Mouse (Mus musculus): Measurements from ENCODE around the gene Tube1. TPM values are rescaled to one million over a fixed set of nuclear protein-coding genes. Genes with fewer than 3 reads are reported as not detected.
A peak's percentile ranks its signal among the peaks of the same experiment; 100 is the strongest.
"Not testable (repeated sequence)": the region's sequence is repeated elsewhere in the genome, so short reads cannot be mapped to it uniquely, and the experiment has no call there.

Tube1 gene
- polyA plus RNA-seq, 1 experiment from 2014 or later = 11.7 TPM

DNA sequence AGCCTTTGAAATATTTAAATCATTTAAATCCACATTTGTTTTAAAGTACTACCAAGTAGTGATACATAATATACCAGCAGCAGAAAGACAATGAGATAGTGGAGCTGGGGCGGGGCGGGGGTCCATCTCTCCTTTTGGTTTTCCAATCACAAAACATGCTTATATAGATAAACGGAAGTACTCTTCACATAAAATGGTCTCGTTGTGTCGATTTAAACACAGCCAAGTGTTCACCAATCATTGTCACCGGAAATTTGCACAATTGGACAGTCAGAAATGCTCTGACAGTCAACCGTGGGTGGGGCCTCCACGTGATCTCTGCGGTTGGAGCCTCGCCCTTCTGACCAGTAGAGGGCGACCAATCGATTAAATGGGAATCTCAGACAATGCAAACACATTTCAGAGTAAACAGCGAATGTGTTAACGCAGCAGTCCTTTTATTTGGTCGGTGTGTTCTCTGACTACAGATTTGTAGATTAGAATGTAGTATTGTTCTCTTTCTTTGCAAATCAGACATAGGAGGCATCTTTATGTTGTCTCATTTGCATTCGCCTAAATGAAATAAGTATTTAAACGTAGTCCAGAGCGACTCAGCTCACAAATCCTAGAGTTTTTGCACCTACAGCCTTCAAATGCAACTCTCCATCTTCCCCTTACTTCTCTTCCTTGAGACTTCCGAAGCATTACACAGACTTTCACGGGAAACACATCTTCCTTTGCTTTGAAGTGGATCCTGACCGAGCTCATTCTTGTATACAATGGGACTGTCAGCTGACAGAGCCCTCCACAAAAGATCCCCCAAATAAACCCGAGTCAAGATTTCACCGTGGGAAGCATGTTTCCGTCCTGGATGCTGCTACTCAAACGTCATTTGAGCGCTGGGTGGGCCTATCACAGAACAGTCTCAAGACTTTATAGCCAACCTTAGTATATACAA lies 38.1 kb downstream of the Tube1 start:
- peak; percentile 85 for ATAC-seq
- Histone ChIP-seq H3K4me2 (ENCODE audit: low read depth, low read length) (peak overlapping the region; percentile 73), H3K27ac (ENCODE audit: low read length) (peak overlapping the region; percentile 90), H3K27me3 (replicated peaks; ENCODE audit: control insufficient read depth, insufficient read depth, low read length) (no peaks in the 10 kb centered on the region), H3K9me3 (ENCODE audit: control insufficient read depth, low read length) (no peaks in the 10 kb centered on the region), H3K9ac (ENCODE audit: low read depth, low read length) (peak overlapping the region; percentile 62), H3K4me1 (ENCODE audit: control insufficient read depth, insufficient read depth, low read length) (peaks cover 19% of the 10 kb centered on the region), H3K36me3 (ENCODE audit: control insufficient read depth, insufficient read depth, low read length) (no peaks in the 10 kb centered on the region), H3K4me3 (ENCODE audit: low read length) (peak overlapping the region; percentile 55)
- 13% methylated on average over 26 of the region's 26 CpGs for WGBS

DNA sequence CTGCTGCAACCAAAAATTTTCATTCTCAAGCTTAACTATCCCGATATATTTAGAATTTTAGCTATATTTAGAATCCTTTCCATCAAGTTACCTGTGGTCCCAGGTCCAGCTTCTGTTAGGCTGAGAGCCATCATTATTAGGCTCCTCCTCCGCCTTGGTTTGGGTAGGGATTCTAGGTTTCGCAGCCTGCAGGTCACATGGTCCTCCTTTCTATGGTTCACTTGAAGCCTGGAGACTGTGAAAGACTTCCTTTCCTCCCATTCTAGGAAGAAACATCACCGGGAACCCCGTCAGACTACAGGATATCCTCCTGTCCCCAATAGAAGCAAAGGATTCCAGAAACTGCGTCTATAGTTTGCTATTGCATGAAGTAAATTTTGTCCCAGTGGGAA lies 38.8 kb downstream of the Tube1 start:
- WGBS = 72% methylated on average over 6 of the region's 6 CpGs
- peak overlapping the region; percentile 90 for H3K27ac ChIP-seq (ENCODE audit: low read length)
- H3K36me3 ChIP-seq (ENCODE audit: control insufficient read depth, insufficient read depth, low read length) = no peaks in the 10 kb centered on the region
- H3K27me3 ChIP-seq (replicated peaks; ENCODE audit: control insufficient read depth, insufficient read depth, low read length) = no peaks in the 10 kb centered on the region
- ATAC-seq = no peak
- H3K9me3 ChIP-seq (ENCODE audit: control insufficient read depth, low read length) = no peaks in the 10 kb centered on the region
- H3K4me2 ChIP-seq (ENCODE audit: low read depth, low read length) = peak overlapping the region; percentile 73
- no peak overlapping the region for H3K4me3 ChIP-seq (ENCODE audit: low read length)
- no peak overlapping the region for H3K9ac ChIP-seq (ENCODE audit: low read depth, low read length)
- H3K4me1 ChIP-seq (ENCODE audit: control insufficient read depth, insufficient read depth, low read length) = peaks cover 19% of the 10 kb centered on the region

DNA sequence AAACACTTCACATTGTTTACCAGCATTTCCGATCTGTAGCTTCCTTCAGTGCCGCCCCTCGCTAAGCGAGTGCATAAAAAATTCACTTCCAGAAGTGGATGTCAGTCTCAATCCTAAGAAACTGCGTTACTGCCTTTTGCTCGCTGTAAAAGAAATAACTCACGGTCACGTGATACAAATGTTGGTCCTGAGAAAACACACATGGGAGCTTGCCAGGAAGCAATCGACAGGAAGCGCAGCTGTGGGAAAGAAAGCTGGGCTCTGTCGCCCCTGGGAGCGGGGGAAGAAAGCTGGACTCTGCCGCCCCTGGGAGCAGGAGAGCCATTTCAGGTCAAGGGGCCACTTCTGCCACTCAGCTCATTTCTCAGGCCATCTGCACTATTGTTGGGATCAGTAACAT lies 39.3 kb downstream of the Tube1 start:
- H3K4me2 ChIP-seq (ENCODE audit: low read depth, low read length) = peak overlapping the region; percentile 73
- no peaks in the 10 kb centered on the region for H3K36me3 ChIP-seq (ENCODE audit: control insufficient read depth, insufficient read depth, low read length)
- H3K9me3 ChIP-seq (ENCODE audit: control insufficient read depth, low read length) = no peaks in the 10 kb centered on the region
- peak overlapping the region; percentile 6; the same call in 1 of the 2 replicates for H3K4me3 ChIP-seq (ENCODE audit: low read length)
- no peaks in the 10 kb centered on the region for H3K27me3 ChIP-seq (replicated peaks; ENCODE audit: control insufficient read depth, insufficient read depth, low read length)
- no peak for ATAC-seq
- 24% methylated on average over 13 of the region's 13 CpGs for WGBS
- H3K9ac ChIP-seq (ENCODE audit: low read depth, low read length) = no peak overlapping the region
- H3K4me1 ChIP-seq (ENCODE audit: control insufficient read depth, insufficient read depth, low read length) = peaks cover 19% of the 10 kb centered on the region
- H3K27ac ChIP-seq (ENCODE audit: low read length) = peak overlapping the region; percentile 90

DNA sequence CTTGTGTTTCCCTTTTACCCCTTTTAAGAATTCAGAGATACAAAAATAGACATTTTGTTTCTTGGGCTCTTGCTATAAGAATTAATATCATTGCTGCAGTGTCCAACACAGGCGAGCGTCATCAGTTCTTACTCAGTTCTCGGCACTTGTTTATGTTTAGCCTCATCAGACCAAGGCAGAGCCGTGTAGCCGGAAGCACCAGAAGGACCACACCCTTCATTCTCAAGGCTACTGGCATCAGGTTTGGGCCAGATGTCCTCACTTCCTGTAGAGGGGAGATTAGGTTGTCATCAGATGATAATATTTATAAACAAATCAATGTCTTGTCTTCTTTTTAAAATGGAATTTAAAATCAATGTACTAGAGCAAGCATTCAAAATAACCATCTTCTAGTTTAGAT lies 43.2 kb downstream of the Tube1 start:
- Histone ChIP-seq H3K9ac (ENCODE audit: low read depth, low read length) (no peak overlapping the region), H3K4me1 (ENCODE audit: control insufficient read depth, insufficient read depth, low read length) (peaks cover 12% of the 10 kb centered on the region), H3K27me3 (replicated peaks; ENCODE audit: control insufficient read depth, insufficient read depth, low read length) (no peaks in the 10 kb centered on the region), H3K36me3 (ENCODE audit: control insufficient read depth, insufficient read depth, low read length) (no peaks in the 10 kb centered on the region), H3K9me3 (ENCODE audit: control insufficient read depth, low read length) (no peaks in the 10 kb centered on the region), H3K27ac (ENCODE audit: low read length) (no peak overlapping the region), H3K4me2 (ENCODE audit: low read depth, low read length) (no peak overlapping the region), H3K4me3 (ENCODE audit: low read length) (no peak overlapping the region)
- no peak for ATAC-seq
- WGBS = 58% methylated on average over 5 of the region's 5 CpGs

DNA sequence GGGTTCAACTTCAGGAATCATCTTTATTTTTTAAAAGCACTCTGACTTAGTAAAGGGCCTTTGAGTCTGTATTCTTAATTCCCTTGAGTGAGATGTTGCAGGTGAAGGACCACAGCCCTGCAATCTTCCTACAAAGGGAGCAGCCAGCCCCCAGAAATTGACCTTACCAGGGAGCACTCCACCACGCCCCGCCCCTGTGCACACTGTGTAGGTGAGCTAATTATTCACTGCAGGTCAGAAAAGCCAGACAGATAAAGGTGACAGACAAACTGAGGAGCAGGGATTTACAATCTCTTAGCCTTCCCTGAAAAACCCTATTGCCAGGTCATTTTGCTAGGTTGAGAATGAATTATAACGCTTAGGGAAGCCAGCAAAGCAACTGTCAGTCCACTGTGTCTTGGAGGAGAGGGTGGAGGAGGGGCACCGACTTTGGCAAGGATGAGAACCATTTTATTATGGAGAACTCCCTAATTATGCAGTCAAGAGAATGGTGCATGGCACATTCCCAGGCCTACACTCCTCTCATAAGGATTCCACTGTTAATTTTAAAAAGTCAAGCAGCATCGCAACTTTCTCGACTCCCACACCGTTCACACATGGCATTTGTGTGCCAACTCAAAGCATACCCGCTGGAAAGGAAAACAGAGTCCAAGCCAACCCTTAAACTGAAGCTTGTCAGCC lies 51.2 kb downstream of the Tube1 start:
- WGBS = 74% methylated on average over 8 of the region's 8 CpGs
- Histone ChIP-seq H3K36me3 (ENCODE audit: control insufficient read depth, insufficient read depth, low read length) (no peaks in the 10 kb centered on the region), H3K4me2 (ENCODE audit: low read depth, low read length) (no peak overlapping the region), H3K4me1 (ENCODE audit: control insufficient read depth, insufficient read depth, low read length) (no peaks in the 10 kb centered on the region), H3K27me3 (replicated peaks; ENCODE audit: control insufficient read depth, insufficient read depth, low read length) (no peaks in the 10 kb centered on the region), H3K9me3 (ENCODE audit: control insufficient read depth, low read length) (no peaks in the 10 kb centered on the region), H3K4me3 (ENCODE audit: low read length) (no peak overlapping the region), H3K9ac (ENCODE audit: low read depth, low read length) (no peak overlapping the region), H3K27ac (ENCODE audit: low read length) (no peak overlapping the region)
- ATAC-seq = no peak

DNA sequence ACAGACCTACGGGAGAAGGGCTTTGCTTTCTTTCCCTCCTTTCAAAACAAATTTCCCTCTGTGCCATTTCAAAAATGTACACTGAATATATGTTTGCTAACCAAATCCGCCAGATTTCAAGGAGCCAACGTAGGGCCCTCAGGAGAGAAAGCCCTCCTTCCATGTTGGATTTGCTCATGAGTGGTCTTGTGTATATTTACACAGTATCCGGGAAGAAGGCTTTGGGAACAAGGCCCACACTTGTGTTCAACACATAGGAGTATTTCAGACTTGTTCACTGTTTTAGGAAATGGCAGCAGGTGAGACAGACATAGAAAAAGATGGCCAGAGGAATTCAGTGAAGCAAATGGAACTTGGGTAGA lies 51.8 kb downstream of the Tube1 start:
- Histone ChIP-seq H3K9ac (ENCODE audit: low read depth, low read length) (no peak overlapping the region), H3K27me3 (replicated peaks; ENCODE audit: control insufficient read depth, insufficient read depth, low read length) (no peaks in the 10 kb centered on the region), H3K36me3 (ENCODE audit: control insufficient read depth, insufficient read depth, low read length) (no peaks in the 10 kb centered on the region), H3K4me1 (ENCODE audit: control insufficient read depth, insufficient read depth, low read length) (no peaks in the 10 kb centered on the region), H3K4me2 (ENCODE audit: low read depth, low read length) (no peak overlapping the region), H3K4me3 (ENCODE audit: low read length) (no peak overlapping the region), H3K9me3 (ENCODE audit: control insufficient read depth, low read length) (no peaks in the 10 kb centered on the region), H3K27ac (ENCODE audit: low read length) (no peak overlapping the region)
- 75% methylated on average over 4 of the region's 4 CpGs for WGBS
- ATAC-seq = no peak

DNA sequence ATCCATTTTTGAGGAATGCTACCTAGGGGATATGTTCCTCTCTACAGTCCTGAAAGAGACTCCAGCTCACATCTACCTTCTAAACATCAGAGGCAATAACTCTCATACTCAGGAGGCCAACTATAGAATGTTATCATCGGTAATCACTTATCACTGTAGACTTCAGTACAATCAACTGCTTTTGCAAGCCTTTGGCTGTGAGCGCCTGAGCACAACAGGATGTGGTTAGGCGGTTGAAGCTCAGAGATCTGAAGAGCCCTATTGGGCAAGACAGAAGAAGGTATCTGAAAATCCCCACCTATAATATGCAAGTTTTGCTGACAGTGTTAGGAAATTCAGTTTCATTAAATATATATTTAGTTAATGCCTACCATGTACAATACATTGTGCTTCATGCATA lies 58.9 kb downstream of the Tube1 start:
- 87% methylated on average over 3 of the region's 3 CpGs for WGBS
- no peak for ATAC-seq
- no peak overlapping the region for H3K27ac ChIP-seq (ENCODE audit: low read length)
- H3K9me3 ChIP-seq (ENCODE audit: control insufficient read depth, low read length) = no peaks in the 10 kb centered on the region
- no peak overlapping the region for H3K4me2 ChIP-seq (ENCODE audit: low read depth, low read length)
- no peak overlapping the region for H3K9ac ChIP-seq (ENCODE audit: low read depth, low read length)
- no peaks in the 10 kb centered on the region for H3K4me1 ChIP-seq (ENCODE audit: control insufficient read depth, insufficient read depth, low read length)
- H3K4me3 ChIP-seq (ENCODE audit: low read length) = no peak overlapping the region
- H3K36me3 ChIP-seq (ENCODE audit: control insufficient read depth, insufficient read depth, low read length) = no peaks in the 10 kb centered on the region
- no peaks in the 10 kb centered on the region for H3K27me3 ChIP-seq (replicated peaks; ENCODE audit: control insufficient read depth, insufficient read depth, low read length)

DNA sequence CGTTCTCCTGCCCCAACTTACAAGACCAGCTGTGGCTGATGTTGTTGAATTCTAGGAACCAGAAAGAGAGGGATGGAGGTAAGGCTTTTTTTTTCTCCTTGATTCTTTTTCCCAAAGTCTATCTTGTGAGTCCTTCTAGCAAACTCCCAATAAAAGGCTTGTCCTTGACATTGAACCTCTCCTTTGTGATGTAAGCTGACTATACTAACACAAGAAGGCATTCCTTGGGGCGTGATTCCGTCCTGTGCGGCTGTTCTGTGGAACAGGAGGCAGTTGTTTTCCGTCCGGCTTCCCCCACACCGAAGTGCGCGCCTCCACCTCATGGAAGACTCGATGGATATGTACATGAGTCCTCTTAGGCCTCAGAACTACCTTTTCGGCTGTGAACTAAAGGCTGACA lies 64.4 kb downstream of the Tube1 start:
- WGBS = 93% methylated on average over 10 of the region's 11 CpGs
- not testable (repeated sequence) for H3K36me3 ChIP-seq (ENCODE audit: control insufficient read depth, insufficient read depth, low read length); H3K4me3 ChIP-seq (ENCODE audit: low read length); H3K9ac ChIP-seq (ENCODE audit: low read depth, low read length); H3K4me2 ChIP-seq (ENCODE audit: low read depth, low read length); H3K27ac ChIP-seq (ENCODE audit: low read length); H3K4me1 ChIP-seq (ENCODE audit: control insufficient read depth, insufficient read depth, low read length); ATAC-seq; H3K9me3 ChIP-seq (ENCODE audit: control insufficient read depth, low read length); H3K27me3 ChIP-seq (replicated peaks; ENCODE audit: control insufficient read depth, insufficient read depth, low read length)
